Mouse (Mus musculus): ENCODE data around the gene Lgr5.
A peak's percentile ranks its signal among the peaks of the same experiment; 100 is the strongest.

The Lgr5 gene

DNA sequence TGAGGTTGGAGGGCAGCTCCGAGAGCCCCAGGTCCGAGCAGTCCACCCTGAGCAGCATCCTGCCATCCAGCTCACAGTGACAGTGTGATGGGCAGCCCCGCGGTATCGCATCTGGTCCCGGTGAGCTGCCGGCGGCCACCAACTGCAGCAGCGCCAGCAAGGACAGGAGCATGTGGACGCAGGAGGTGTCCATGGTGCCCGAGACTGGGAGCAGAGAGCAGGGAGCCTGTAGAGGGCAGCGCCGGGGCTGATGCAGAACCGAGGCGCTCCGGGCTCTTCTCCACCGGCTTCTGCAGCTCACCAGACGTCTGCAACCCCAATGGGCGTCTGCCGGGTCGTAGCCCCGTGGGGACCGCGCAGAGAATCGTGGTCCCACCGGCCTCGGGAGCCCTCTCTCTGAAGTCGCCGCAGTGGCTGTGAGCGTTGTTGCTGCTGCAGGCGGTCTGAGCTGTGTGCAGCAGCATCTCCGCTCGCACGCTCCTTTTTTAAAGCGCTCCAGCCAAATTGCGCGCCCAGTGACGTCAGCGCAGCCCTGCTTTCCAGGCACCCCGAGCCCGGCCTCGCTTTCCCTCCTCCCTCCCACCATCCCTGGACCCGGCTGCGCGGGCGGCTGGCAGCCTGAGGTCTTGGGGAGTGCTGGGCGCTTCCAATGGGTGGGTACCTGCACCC, at the start of gene Lgr5:
TSS of gene Lgr5 (minus strand) at position 480 of the 669 bp plus-strand sequence.
- DNase-seq (ENCODE audit: low read depth, low spot score) = no peak

DNA sequence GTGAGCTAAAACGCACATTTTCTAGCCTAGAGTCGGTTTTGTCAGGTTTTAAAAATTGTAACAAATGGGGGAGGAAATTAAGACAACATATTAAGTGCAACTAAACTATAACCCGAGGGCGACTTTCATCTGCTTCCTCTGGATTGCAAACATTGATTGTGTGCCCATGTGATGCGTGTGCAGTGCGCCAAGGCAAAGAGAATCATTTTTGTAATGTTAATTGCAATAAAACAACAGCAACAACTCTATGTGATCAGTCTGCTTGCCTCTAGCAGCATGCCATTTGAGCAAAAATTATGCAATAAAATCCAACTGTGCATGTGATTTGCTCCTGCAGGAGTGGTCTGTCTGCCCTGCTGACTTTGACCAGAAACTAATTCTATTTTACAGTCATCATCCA, 39.1 kb upstream of the Lgr5 start:
- no peak for DNase-seq (ENCODE audit: low read depth, low spot score)

DNA sequence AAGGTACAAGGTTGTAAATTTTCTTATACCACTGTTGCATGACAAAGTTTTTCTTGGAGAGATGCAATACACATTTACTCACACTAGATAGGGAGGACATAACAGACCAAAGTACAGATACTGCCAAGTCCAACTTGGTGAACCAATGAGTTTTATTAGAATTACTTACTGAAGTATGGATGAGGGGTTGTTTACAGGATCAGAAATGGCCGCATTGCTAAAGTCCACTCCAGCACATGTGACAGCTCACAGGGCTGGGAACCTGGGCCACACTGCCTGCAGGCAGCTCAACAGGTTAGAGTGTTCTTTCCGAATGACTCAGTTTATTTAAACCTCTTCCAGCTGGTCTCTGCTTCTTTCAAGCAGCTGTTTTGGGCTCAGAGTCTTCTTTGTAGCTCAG, 37.4 kb upstream of the Lgr5 start:
- DNase-seq (ENCODE audit: low read depth, low spot score) = no peak

DNA sequence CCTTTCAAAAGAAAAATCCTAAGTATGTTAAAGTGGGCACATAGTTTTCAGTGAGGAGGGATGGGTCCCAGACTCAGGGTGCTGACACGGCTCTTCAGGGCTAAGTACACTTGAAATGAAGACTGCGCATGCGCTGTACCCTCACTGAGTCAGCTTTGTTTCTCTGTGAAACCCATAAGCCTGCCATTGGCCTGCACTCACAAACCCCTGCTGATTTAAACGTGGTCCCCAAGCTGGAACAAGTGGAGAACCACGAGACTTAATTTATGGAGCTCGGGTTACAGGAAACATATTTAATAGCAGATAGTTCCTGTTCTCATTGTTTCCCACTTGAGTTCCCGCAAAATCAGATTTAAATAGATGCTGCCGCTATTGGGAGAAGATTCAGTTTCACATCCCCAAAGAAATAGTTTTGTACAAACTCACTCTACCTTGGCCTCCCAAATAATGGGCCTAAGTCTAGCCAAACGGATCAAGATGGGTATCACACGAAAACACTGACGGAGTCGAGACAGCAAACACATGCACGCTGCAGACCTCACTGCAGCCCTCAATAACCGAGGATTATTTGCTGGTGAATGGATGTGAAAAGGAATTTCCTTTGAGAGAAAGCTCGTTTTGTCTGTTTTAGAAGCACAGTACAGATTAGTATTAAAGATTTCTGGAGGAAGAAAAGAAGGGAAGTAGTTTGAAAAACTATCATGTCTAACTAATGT, 36.5 kb upstream of the Lgr5 start:
- DNase-seq (ENCODE audit: low read depth, low spot score) = no peak

DNA sequence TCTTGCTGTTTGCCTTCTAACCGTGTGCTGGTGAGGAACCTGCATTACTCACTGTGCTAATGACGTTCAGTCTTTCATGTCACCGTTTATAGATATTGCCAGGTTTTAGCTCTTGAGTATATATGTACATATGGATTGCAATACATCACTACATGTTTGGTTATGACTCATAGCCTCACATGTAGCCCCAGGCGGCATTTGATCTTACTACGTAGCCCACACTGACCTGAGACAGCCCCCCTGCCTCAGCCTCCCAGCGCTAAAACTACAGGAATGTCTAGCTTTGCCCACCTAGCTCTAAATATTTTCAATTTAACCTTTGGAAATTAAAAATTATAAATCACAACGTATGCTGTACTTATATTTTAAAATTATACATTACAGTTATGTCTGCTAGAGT, 35.9 kb upstream of the Lgr5 start:
- DNase-seq (ENCODE audit: low read depth, low spot score) = no peak

DNA sequence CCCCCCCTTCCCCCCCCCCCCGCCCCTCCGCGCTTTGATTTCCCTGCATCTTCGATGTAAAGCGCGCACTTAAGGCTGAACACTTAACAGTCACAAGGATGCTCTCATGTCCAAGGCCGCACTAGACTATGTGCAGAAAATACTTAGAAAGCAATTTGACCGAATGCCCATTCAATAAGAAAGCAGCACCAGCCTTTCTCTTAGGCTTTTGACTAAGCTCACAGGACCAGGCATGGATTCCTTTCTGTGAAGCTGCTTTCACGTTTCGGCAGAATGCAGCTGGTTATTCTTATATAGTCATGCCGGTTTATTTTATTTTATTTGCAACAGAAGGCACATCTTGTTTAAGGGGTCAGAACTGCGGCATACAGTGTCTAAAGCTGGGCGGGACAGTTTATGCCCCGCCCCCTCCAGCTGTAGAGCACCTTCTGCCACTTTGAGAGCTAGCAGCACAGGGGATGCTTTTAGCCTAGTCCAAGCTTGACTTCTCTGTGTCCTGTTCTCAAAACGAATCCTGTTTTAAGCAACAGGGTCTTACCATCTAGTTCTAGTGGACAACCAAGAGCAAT, 30.8 kb upstream of the Lgr5 start:
- no peak for DNase-seq (ENCODE audit: low read depth, low spot score)

DNA sequence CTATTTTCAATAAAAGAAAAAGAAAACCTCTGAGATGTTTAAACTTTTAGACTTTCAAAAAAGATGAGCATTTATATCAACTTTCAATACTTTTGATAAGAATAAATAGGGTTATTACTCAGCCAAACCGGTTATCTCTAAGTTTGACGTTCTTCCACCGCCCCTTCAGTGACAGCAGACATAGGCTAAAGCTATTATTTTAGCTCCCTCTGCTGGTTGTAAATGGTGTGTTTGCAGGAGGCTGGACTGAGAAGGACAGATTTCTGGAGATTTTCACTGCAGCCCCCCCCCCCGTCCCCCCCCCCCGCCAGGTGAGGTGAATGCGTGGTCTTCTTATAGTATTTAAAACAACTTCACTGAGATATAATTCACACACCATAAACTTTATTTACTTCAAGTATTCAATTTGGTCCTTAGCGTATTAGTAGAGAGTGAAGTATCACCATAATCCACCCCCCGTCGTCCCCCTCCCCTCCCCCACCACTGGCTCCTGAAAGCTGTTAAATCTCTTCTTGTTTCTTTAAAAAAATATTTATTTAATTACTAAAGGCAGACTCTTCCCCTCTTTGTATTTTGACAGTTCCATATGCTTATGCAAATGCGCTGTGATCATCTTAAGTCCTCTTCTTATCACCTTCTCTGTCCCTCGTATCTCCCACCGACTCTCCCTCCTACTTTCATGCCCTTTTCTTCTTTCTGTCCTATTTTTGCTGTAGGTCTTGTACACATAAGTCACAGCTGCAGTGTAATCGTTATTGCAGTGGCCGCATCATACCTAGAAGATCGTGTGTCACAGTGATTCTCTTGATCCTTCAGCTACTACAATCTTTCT, 30.1 kb upstream of the Lgr5 start:
- DNase-seq (ENCODE audit: low read depth, low spot score) = peak; percentile 39

DNA sequence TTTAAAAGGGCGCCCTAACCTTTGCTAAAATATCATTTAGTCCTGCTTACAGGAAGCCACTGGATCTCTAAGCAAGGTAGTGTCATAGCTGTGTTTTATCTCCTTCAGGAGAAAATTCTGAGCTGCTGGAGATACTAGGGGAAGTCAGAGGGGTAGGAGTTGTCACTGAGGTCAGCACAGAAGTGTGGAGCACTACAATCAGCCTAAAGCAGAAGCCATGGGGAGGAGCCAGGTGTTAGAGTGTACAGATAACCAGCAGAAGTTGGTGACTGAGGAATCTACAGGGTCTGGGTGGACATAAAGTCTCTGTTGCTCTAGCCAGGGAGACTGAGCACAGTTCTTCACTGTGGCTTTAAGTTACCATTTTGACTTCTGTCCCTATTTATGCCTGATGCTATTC, 8.2 kb upstream of the Lgr5 start:
- DNase-seq (ENCODE audit: low read depth, low spot score) = no peak

DNA sequence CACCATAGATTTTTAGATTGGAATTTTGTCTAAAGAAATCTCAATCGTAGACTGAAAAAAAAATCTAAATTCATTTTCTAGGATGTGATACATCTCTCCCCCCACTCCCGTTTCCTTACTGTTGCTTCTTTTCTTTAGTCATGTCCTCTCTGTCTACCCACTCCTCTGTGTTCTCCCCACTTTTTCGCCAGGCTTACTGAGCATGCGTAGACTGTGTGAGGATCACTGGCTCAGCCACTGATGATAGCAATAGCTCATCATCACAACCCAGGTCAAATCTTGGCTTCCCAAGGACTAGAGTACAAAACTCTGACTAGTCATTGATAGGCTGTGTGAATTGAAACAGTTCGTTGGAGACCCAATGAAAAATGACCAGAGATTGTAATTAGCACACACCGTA, 6.1 kb upstream of the Lgr5 start:
- no peak for DNase-seq (ENCODE audit: low read depth, low spot score)

DNA sequence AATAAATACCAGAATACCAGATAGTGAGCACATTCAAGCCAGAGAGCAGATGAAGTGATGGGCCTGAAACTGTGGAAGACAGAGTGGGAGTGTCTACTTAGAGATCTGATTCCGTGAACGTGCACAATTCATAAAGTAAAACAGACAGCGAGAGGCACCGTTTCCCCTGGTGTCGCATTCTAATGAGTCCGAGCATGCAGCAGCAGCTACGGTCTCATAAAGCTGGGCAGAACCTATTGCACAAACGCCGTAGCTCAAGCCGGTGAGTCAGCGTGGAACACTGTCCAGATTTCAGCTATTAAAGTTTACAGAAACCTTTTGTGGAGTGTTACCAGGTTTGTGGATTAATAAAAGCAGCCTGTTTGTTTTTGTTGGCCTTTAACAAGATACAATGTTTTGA, 5.6 kb upstream of the Lgr5 start:
- no peak for DNase-seq (ENCODE audit: low read depth, low spot score)

DNA sequence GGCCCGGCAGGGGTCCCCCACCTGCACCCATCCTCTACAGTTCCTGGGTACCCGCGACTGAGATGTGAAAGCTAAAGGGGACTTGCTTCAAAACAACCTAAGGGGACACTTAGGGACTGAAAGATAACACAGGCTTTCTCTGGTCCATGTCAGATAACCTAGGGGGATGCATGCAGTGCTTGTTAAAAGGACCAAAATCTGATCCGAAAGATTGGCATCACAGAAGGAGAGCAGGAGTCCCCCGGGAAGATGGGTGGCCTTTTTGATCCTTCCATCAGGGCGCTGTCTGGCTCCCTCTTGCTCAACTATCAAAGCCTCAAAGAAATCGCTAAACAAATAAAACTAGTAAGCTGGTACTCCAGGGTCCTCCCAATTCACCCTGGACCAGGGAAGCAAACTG, 399 bp upstream of the Lgr5 start:
- DNase-seq (ENCODE audit: low read depth, low spot score) = no peak

DNA sequence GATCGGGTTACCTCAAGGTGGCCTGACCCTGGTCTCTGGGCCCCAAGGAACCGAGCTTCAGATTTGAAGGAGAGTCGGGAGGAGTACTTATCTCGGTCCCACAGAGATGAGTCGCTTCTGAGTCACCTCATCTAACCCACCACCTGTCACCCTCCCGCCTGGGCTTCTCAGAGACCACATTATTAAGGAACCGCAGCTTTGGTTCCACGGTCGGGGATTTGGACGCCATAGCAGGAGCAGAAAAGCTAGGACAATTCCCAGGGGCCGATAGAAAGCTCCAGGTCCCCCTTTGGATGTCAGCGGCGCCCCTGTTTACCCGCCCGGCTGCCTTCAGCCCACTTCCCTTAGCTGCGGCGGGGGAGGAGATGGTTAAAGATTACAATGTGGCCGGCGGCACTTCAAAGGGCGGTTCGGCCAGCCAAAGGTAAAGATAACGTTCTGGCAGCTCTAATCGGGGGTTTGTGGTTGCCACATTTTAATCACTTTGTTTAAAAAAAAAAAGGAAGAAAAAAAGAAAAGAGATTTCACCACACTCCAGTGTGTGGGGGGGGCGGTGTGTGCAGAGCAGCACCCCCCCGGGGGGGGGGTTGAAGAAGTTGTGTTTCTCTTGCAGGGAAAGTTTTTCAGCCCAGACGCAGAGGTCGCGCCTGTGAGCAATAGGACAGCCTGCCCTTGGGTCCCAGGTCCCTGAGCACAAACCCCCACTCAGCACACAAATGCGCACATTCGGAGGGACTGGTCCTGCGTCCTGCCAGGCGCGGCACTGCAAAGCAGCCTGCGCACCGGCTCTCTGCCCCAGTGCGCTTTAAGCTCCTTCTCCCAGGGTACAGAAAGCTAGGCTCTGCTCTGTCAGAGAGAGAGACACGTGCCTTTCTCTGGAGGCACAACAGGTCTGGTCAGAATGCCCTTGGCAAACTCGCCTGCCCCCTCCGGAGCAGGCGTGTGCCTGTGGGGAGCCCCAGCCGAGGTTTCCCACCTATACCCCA, 1.0 kb downstream of the Lgr5 start:
- DNase-seq (ENCODE audit: low read depth, low spot score) = no peak

DNA sequence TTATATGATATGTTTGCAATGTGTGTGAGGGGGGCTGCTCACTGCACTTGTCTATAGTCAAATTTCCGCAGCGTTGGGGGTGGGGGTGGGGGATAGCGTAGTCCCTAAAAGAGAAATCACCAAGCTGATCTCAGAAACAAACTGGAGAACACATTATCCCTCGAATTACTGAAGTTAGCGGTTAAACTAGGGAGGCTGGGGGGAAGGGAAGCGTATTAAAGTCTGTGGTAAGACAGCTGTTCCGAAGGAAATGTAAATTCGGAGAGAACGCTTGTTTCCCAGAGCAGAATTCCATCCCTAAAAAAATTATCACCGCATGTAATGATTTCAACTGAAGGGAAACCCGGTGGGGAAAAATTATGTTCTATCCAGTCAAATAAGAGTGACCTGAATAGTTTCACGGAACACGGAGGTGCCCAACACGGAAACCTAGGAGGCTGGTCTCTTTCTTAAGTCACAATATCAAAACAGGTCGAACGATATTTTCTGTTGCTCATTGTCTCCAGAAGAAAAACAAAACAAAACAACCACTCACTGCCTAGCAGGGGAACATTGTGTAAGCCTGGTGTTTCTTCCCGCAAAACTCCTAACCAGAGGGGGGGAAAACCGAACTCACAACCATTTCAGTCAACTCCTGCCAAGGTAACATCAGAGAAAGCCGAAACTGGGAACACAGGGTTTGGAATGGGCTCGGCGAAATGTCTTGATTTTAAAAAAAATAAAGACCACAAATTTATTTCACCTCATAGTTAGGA, 1.9 kb downstream of the Lgr5 start:
- DNase-seq (ENCODE audit: low read depth, low spot score) = no peak

DNA sequence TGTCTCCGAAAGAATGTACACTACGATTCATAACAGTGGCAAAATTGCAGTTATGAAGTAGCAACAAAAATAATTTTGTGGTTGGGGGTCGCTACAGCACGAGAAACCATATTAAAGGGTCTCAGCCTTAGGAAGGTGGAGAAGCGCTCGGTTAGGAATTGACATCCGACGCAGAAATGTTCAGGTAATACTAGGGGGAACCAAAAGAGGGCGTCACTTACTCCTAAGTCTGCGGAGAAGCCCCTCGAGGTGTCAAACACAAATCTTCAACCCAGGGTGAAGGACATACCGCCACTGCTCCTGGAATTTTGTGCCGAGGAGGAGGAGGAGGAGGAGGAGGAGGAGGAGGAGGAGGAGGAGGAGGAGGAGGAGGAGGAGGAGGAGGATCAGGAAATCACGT, 2.9 kb downstream of the Lgr5 start:
- no peak for DNase-seq (ENCODE audit: low read depth, low spot score)

DNA sequence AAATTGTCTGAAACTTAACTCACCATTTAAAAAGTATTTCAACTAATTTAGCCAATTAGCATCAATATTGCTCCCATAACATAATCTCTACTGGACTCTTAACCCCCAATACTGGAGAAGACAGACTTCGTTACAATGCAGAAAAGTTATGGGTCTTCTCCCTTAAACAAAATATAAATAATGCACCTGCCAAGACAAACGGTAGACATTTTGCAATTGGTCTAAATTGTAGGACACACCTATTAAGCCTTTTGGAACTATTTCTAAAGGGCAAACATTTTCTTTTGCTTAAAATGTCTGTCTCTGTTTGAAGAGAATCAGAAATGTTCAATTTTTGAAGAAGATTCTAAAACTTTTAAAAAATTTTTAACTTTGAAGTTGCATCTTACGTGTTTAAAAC, 4.5 kb downstream of the Lgr5 start:
- DNase-seq (ENCODE audit: low read depth, low spot score) = no peak

DNA sequence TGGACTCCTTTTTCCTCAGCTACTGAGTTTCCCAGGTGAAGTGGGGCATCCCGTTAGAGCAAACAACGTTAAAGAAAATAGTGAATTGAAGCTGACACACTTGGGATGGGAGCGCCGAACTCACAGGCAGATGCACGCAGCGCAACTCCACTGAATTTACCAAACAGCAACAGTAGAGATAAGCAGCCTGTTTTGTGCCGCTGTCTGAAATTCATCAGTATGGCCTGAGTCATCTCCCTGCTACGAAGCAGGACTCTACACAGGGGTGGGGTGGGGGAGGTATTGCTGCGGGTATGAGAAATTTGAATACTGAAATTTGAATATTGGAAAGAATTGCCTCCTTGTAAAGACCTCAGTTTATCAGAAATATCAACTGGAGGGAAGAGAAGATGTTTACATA, 5.6 kb downstream of the Lgr5 start:
- no peak for DNase-seq (ENCODE audit: low read depth, low spot score)

DNA sequence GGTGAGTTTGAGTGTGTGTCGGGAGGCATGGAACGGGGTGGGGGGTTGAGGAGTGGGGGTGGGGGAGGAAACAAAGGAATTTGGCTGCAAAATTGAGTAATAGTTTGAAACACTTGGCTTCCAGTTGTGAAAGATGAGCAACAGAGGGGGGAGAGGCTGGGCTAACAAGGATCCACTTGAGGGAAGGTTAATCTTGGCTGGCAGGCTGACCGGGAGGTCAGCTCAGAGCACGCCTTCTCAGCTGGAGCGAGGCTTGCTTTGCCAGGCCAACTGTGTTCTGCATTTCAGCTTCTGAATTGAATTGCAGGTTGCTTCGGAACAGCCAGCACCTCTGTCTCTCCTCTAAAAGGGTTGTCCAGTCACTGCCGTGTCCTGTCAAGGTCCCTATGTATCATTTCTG, 8.1 kb downstream of the Lgr5 start:
- DNase-seq (ENCODE audit: low read depth, low spot score) = no peak

DNA sequence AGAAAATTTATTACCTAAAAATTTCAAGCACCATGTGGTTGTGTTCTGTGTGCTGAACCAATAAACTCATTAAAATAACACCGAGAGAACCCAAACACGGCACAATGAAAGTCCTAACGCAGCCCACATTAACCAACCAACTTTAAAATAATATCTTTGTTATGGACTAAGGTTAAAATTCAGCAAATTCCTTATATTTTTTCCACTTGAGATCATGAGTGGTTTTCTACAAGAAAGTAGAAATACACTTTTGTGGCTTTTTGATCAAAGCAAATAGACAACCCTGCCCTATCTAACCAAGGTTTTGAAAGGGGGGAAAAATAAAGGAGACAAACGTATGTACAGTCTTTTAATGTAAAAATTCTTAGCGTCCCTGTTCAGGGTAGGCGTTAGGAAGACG, 8.5 kb downstream of the Lgr5 start:
- DNase-seq (ENCODE audit: low read depth, low spot score) = no peak

DNA sequence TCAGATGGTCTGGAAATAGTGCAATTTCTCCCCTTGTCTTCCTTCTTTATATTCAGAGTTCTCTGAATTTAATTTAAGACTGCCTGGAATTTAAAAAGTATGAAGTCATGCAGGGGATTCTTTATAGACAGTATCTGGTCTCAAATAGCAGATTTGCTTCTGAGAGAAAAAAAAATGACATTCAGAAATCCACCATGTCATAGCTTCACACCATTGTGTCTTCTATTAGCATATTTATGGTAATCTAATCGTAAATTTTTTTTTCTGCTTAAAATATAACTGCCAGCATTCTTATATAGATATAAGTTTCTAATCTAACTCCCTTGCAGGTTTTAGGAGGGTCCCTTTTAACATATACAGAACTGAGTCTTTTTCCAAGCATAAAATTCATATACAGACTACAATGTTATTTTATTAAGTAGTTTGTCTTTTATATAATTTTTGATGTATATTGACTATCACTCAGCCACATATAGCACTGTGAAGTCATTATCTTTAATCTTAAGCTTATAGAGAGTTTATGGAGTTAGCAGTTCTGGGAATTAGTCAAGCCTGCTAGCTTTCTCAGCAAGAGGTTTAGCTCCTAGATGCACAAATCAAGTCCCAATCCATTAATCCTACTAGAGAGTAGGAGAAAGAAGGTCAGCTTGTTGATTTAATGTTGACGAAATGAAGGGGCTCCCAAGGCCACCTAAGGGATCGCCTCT, 15.7 kb downstream of the Lgr5 start:
- no peak for DNase-seq (ENCODE audit: low read depth, low spot score)

DNA sequence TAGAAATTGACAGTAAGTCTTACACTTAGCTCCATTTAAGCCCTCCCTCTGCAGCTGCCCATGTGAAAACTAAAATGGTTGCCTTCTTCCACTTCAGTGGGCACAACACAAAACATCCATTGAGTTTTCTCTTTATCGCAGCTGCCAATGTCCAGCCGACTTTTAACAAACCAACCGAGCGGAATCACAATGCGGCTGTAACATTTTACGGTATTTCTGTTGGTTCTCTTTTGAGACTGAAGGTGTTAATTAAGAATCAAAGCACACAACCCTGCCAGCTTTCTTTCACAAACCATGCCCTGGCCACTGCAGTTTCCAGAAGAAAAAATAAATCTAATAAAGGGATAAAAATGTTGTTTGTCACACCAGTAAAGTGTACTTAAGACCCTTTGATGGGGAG, 16.3 kb downstream of the Lgr5 start:
- DNase-seq (ENCODE audit: low read depth, low spot score) = no peak
